Mouse (Mus musculus): Measurements from ENCODE around the gene Nedd9.

Nedd9 gene

GRCm38 (mm10) chr13:41456292-41457029 lies 30.7 kb downstream of the Nedd9 start:
- in situ Hi-C loops (cut with MboI, MseI) = no loop called here

- in situ Hi-C loops (cut with MboI, MseI) = no loop called here
These were observed 33.7 kb downstream of the Nedd9 start for GRCm38 (mm10) chr13:41453227-41454193.

- in situ Hi-C loops (cut with MboI, MseI) = no loop called here
These were observed 36.3 kb downstream of the Nedd9 start for GRCm38 (mm10) chr13:41450821-41451220.

- in situ Hi-C loops (cut with MboI, MseI) = no loop called here
These were observed 38.0 kb downstream of the Nedd9 start for GRCm38 (mm10) chr13:41449211-41449610.

GRCm38 (mm10) chr13:41447209-41447608 lies 40.0 kb downstream of the Nedd9 start:
- in situ Hi-C loops (cut with MboI, MseI) = no loop called here

GRCm38 (mm10) chr13:41446591-41446990 lies 40.6 kb downstream of the Nedd9 start:
- in situ Hi-C loops (cut with MboI, MseI) = no loop called here

- in situ Hi-C loops (cut with MboI, MseI) = no loop called here
These were observed 41.9 kb downstream of the Nedd9 start for GRCm38 (mm10) chr13:41445067-41445808.

GRCm38 (mm10) chr13:41444230-41444629 lies 42.9 kb downstream of the Nedd9 start:
- in situ Hi-C loops (cut with MboI, MseI) = no loop called here

- in situ Hi-C loops (cut with MboI, MseI) = no loop called here
These were observed 45.0 kb downstream of the Nedd9 start for GRCm38 (mm10) chr13:41442145-41442544.

- in situ Hi-C loops (cut with MboI, MseI) = no loop called here
These were observed 47.0 kb downstream of the Nedd9 start for GRCm38 (mm10) chr13:41440205-41440604.

- in situ Hi-C loops (cut with MboI, MseI) = no loop called here
These were observed 49.8 kb downstream of the Nedd9 start for GRCm38 (mm10) chr13:41437390-41437789.

GRCm38 (mm10) chr13:41436731-41437130 lies 50.4 kb downstream of the Nedd9 start:
- in situ Hi-C loops (cut with MboI, MseI) = no loop called here

GRCm38 (mm10) chr13:41433201-41433600 lies 54.0 kb downstream of the Nedd9 start:
- in situ Hi-C loops (cut with MboI, MseI) = no loop called here

- in situ Hi-C loops (cut with MboI, MseI) = no loop called here
These were observed 55.4 kb downstream of the Nedd9 start for GRCm38 (mm10) chr13:41431795-41432194.

GRCm38 (mm10) chr13:41427046-41427445 lies 60.1 kb downstream of the Nedd9 start:
- in situ Hi-C loops (cut with MboI, MseI) = no loop called here

- in situ Hi-C loops (cut with MboI, MseI) = no loop called here
These were observed 63.6 kb downstream of the Nedd9 start for GRCm38 (mm10) chr13:41423463-41424074.

GRCm38 (mm10) chr13:41422581-41422980 lies 64.6 kb downstream of the Nedd9 start:
- in situ Hi-C loops (cut with MboI, MseI) = no loop called here

GRCm38 (mm10) chr13:41420376-41420775 lies 66.8 kb downstream of the Nedd9 start:
- in situ Hi-C loops (cut with MboI, MseI) = no loop called here

- in situ Hi-C loops (cut with MboI, MseI) = no loop called here
These were observed 68.8 kb downstream of the Nedd9 start for GRCm38 (mm10) chr13:41418198-41418869.

GRCm38 (mm10) chr13:41416065-41417016 lies 70.8 kb downstream of the Nedd9 start:
- in situ Hi-C loops (cut with MboI, MseI) = no loop called here
